Mouse (Mus musculus): ENCODE results near the gene Gm21719. TPM values are rescaled to one million over a fixed set of nuclear protein-coding genes. Genes with fewer than 3 reads are reported as not detected.
"Not testable (repeated sequence)": the region's sequence is repeated elsewhere in the genome, so short reads cannot be mapped to it uniquely, and the experiment has no call there.

Gene Gm21719
- not detected for total RNA-seq (2021)

- DNase-seq (ENCODE audit: low spot score in 2 of 2); intact Hi-C loops (cut with DNase I): not testable (repeated sequence)
Measured at GRCm38 (mm10) chrY:6682772-6683171, at the start of gene Gm21719. Gene Gm21719 (minus strand): TSS chrY:6682872.

Other genes with a start within 250 kb of the Gm21719 start
- not detected for gene Gm28919, start 99.3 kb downstream of the Gm21719 start, total RNA-seq (2021)
- not detected for gene Gm20830, start 235.4 kb upstream of the Gm21719 start, total RNA-seq (2021)

Measured in left cerebral cortex, postnatal 25 days (tissue).